Mouse (Mus musculus): Measurements from ENCODE around the gene Zfhx3.

Gene Zfhx3

DNA sequence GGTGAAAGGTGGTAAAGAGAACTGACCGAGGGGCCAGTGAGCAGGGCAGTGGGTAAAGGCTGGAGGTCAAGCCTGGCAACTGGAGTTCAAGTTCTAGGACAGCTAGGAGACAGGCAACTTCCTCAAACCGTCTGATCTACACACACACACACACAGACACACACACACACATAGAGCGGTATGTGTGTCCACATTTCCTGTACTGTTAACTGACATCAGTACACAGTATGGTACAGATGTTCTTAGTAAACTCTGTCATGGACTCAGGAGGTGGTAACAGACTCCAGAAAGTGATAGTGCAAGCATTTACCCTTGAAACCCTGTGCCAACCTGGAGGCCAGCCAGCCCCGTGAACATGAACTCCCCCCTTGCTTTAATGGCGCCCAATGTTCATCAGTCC, 1059.5 kb downstream of the Zfhx3 start:
- CTCF ChIA-PET, result no interaction called here
- POLR2A ChIA-PET, result interaction anchor here in 1 of 4 experiments (0.5 to 0.7 kb wide), 2 partner anchors 395 to 758 kb away, joined by 3 read pairs; no protein-coding TSS in a partner anchor

- CTCF ChIA-PET, result no interaction called here
- POLR2A ChIA-PET, result no interaction called here
These were observed 1064.5 kb downstream of the Zfhx3 start for GRCm38 (mm10) chr8:109006986-109007385.
